Mouse (Mus musculus) heart, embryonic 14.5 days (tissue): Measurements from ENCODE around the gene Cyp2c55. TPM values are rescaled to one million over a fixed set of nuclear protein-coding genes. Genes with fewer than 3 reads are reported as not detected.

Source experiments
- ATAC-seq: fragments of 200-750 bp; cut with Nextera tagmentation; 2 replicates; pipeline ENCODE4 v1.8.0; 2017; ENCODE audit warnings: low read depth, moderate TSS enrichment; ENCODE audit not compliant: insufficient number of reproducible peaks, insufficient read depth, low FRiP score
- H3K27ac ChIP-seq, 2 experiments: fragments of 200-500 bp in 1 of 2; fragments of 300-500 bp in 1 of 2; sonication (generic) in 1 of 2; replicated peaks in 1 of 2; 2 replicates each; pipeline ENCODE4 v1.5.1; 2012 to 2014; ENCODE audit warnings: low read depth in 2 of 2, low read length in 2 of 2, control low read depth in 1 of 2, mild to moderate bottlenecking in 1 of 2, mixed read lengths in 1 of 2; ENCODE audit not compliant: control insufficient read depth in 1 of 2, insufficient read depth in 1 of 2
- H3K27me3 ChIP-seq: fragments of 300-500 bp; sonication (generic); 2 replicates; pipeline ENCODE4 v1.6.1; 2014; ENCODE audit warnings: mild to moderate bottlenecking, low read length, control low read depth; ENCODE audit not compliant: control insufficient read depth, insufficient read depth
- H3K36me3 ChIP-seq: fragments of 300-500 bp; sonication (generic); 2 replicates; pipeline ENCODE4 v1.6.1; 2014; ENCODE audit warnings: mild to moderate bottlenecking, control low read depth, low read length, mixed read lengths; ENCODE audit not compliant: control insufficient read depth, insufficient read depth
- H3K4me1 ChIP-seq, 2 experiments: fragments of 200-500 bp in 1 of 2; fragments of 300-500 bp in 1 of 2; sonication (generic) in 1 of 2; 2 replicates each; pipeline ENCODE4 v1.6.1; 2012 to 2014; ENCODE audit warnings: low read length in 2 of 2, control low read depth in 1 of 2, mixed read lengths in 1 of 2; ENCODE audit not compliant: control insufficient read depth in 2 of 2, insufficient read depth in 2 of 2
- H3K4me2 ChIP-seq: fragments of 300-500 bp; sonication (generic); 2 replicates; pipeline ENCODE4 v1.6.1; 2014; ENCODE audit warnings: mild to moderate bottlenecking, low read length
- H3K4me3 ChIP-seq, 2 experiments: fragments of 200-500 bp in 1 of 2; fragments of 300-500 bp in 1 of 2; sonication (generic) in 1 of 2; 2 replicates each; pipeline ENCODE4 v1.5.1; 2012 to 2014; ENCODE audit warnings: low read length in 2 of 2, mild to moderate bottlenecking in 2 of 2, control low read depth in 1 of 2, low read depth in 1 of 2, moderate library complexity in 1 of 2; ENCODE audit not compliant: control insufficient read depth in 1 of 2, insufficient read depth in 1 of 2
- H3K9ac ChIP-seq: fragments of 300-500 bp; sonication (generic); 2 replicates; pipeline ENCODE4 v1.6.1; 2014; ENCODE audit warnings: mild to moderate bottlenecking, low read length
- H3K9me3 ChIP-seq: fragments of 300-500 bp; sonication (generic); 2 replicates; pipeline ENCODE4 v1.6.1; 2016; ENCODE audit warnings: low read length, control low read depth; ENCODE audit not compliant: control insufficient read depth
- WGBS: fragments of 180-500 bp; shearing (Covaris S2); extraction: QIAGEN DNeasy Blood & Tissue Kit; methylation state at CpG from one replicate; pipeline ENCODE4 v1.1.7; 2014; 5-methylcytosine and 5-hydroxymethylcytosine counted together
- microRNA-seq: library from miRNA; unstranded; fragments of <30 nt; microRNA quantifications from one replicate; pipeline ENCODE4, GENCODE M21; 2016
- polyA plus RNA-seq: library from polyadenylated mRNA; unstranded; fragments of >200 nt; fragmentation: Nextera tagmentation; extraction: Ambion mirVana; gene quantifications from 2 replicates; pipeline ENCODE4 v1.2.1, GENCODE M21; 2014

Cyp2c55 gene
- polyA plus RNA-seq, 1 experiment from 2014 or later: not detected

DNA sequence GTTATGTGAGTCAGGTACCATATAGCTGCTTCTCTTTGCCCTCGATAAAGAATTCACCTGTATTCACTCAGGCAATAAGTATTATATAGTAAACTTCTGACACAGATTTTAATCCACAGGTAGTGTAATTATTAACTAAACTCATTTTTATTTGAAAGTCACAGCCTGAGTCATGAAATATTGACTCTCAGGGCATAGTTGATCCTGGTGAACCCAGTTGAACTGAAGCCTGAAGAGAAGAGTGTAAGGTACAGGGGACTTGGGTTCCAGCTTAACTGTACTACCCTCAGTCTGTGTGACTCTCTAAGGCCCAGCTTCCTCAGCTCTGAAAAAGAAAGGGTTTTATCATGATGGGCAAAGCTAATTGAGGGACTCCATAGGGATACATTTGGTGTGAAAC, 1.7 kb upstream of the Cyp2c55 start:
- 73% methylated on average over 1 of the region's 1 CpGs for WGBS

DNA sequence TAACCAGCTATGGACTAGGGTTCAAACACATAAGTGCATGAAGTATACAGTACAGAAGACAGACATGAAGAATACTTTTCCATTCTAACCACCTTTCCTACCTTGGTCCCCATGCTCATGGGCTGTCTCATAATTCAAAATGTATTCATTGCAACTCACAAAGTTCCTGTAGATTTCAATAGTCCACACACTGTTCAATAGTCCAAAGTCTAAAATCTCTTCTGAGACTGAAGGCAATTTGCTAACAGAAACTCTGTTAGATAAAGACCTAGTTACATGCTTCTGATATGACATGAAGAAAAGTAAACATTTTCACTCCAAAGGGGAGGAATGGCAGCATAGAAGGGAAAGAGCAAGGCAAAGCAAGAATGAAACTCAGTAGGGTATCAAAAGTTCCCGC, 51.1 kb downstream of the Cyp2c55 start:
- Histone ChIP-seq H3K9me3 (no peaks in the 10 kb centered on the region), H3K4me2 (no peak overlapping the region), H3K9ac (no peak overlapping the region), H3K27me3 (no peaks in the 10 kb centered on the region), H3K27ac (no peak overlapping the region), H3K4me1 (no peaks in the 10 kb centered on the region), H3K36me3 (no peaks in the 10 kb centered on the region), H3K4me3 (no peak overlapping the region)
- 88% methylated on average over 1 of the region's 1 CpGs for WGBS
- ATAC-seq: no peak

More for the DNA sequence above, 1.7 kb upstream of the Cyp2c55 start:
- Histone ChIP-seq H3K4me3 (no peak overlapping the region), H3K9me3 (no peaks in the 10 kb centered on the region), H3K4me2 (no peak overlapping the region), H3K27ac (no peak overlapping the region), H3K9ac (no peak overlapping the region), H3K27me3 (no peaks in the 10 kb centered on the region), H3K36me3 (no peaks in the 10 kb centered on the region), H3K4me1 (no peaks in the 10 kb centered on the region)
- no peak for ATAC-seq

DNA sequence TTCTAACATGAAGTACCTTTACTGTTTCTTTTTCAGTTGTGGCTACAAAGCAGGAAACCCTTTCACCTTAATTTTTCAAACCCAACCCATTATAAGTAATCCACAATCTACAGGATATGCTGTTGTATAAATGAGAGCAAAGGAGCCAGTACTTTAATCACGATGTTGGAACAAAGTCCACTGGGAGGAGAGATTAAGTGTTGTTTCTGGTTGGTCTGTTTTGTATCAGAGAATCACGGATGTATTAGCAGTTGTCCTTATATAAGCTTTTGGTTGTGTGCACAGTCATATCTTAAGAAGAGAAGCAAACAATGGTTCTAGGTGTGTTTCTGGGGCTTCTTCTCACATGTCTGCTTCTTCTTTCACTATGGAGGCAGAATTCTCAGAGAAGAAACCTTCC, 53.9 kb downstream of the Cyp2c55 start, which contains the start of gene Cyp2c65:
Cyp2c65 (plus strand) TSS at position 297 of the 400 bp plus-strand sequence.
- H3K27ac ChIP-seq: no peak within 1 kb of the TSS
- no peak for ATAC-seq
- no peaks in the 10 kb centered on the region for H3K4me1 ChIP-seq
- H3K36me3 ChIP-seq: no peaks in the 10 kb centered on the region
- no peak within 1 kb of the TSS for H3K4me3 ChIP-seq
- H3K9me3 ChIP-seq: peaks cover 5% of the 10 kb centered on the region; the same call in 1 of the 2 replicates
- H3K27me3 ChIP-seq: no peaks in the 10 kb centered on the region
- WGBS: 51% methylated on average over 2 of the region's 2 CpGs
- H3K4me2 ChIP-seq: no peak within 1 kb of the TSS
- H3K9ac ChIP-seq: no peak within 1 kb of the TSS

Small RNA genes lying within 50 kb of the gene (microRNA-seq; reads per million reads assigned to microRNA genes)
- gene Gm23800: not detected

Other genes starting within 250 kb of the Cyp2c55 start
- 4.1 and 4.3 TPM in 2 replicates for gene Noc3l, start 187.8 kb upstream of the Cyp2c55 start, polyA plus RNA-seq
- gene Tbc1d12, start 170.4 kb upstream of the Cyp2c55 start, polyA plus RNA-seq: 2.1 and 2.8 TPM in 2 replicates
- gene Hells, start 76.1 kb upstream of the Cyp2c55 start, polyA plus RNA-seq: 22.3 and 24.3 TPM in 2 replicates
- not detected in 2 replicates for gene Cyp2c65, start 54.0 kb downstream of the Cyp2c55 start, polyA plus RNA-seq
- gene Cyp2c66, start 106.9 kb downstream of the Cyp2c55 start, polyA plus RNA-seq: not detected in 2 replicates